Mouse (Mus musculus) retina, adult 2 months (tissue): ENCODE measurements at regions not wholly inside any gene's neighbourhood (a gene's known extent, or its start where the extent isn't known, plus 50 kb on each side); places are given as distances from the start of the nearest gene placed in this dataset.
A peak's percentile ranks its signal among the peaks of the same experiment; 100 is the strongest.

ENCODE experiments used
- DNase-seq: peaks from one replicate; pipeline ENCODE4 v3.0.0-alpha.2; 2012; ENCODE audit warnings: low read depth, low spot score

DNA sequence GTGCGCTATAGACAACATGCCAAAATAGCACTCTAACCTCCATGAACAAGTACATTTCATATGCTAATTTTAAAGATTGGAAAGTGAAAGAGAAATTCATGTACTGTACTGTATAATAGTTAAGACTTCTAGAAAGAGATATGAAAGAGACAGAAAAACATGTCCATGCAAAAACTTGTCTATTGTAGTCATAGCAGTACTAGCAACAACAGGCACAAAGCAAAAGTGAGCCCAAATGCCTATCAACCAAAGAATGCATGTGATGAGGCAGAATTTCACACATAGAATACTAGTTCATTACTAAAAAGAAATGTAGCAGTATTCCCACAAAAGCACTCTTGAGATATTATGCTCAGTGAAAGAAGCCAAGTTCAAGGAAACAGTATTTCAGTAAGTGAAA is 180.4 kb upstream of the Steap4 start:
- no peak for DNase-seq

- no peak for DNase-seq
These were observed 178.0 kb upstream of the Steap4 start for GRCm38 (mm10) chr5:7782235-7782634.

DNA sequence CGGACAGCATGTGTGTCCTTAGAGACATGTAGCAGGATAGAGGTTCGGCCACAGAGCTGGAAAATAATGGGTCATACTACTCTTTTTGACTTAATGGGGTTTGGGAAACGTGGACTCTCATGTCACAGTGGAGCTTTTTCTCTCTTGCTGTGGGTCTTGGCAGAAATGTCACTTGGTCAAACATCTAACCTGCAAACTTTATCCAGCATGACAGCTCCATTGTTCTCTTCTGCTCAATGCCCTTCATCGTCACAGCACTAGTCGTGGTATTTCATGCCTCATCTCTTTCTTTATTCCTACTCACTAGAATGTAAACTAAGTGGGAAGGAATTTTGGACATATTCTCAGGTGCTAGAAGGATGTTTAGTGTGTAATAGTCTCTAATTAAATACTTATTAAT is 171.9 kb upstream of the Steap4 start:
- no peak for DNase-seq

GRCm38 (mm10) chr5:7789126-7789525 is 171.1 kb upstream of the Steap4 start:
- DNase-seq = no peak

- no peak for DNase-seq
These were observed 139.7 kb upstream of the Steap4 start for GRCm38 (mm10) chr5:7820592-7820991.

GRCm38 (mm10) chr5:7821700-7822099 is 138.6 kb upstream of the Steap4 start:
- no peak for DNase-seq

GRCm38 (mm10) chr5:7829618-7830017 is 130.6 kb upstream of the Steap4 start:
- no peak for DNase-seq

GRCm38 (mm10) chr5:7833812-7834211 is 126.4 kb upstream of the Steap4 start:
- no peak for DNase-seq

GRCm38 (mm10) chr5:7863047-7863446 is 97.2 kb upstream of the Steap4 start:
- DNase-seq = no peak

- DNase-seq = no peak
These were observed 94.1 kb upstream of the Steap4 start for GRCm38 (mm10) chr5:7866041-7866641.

DNA sequence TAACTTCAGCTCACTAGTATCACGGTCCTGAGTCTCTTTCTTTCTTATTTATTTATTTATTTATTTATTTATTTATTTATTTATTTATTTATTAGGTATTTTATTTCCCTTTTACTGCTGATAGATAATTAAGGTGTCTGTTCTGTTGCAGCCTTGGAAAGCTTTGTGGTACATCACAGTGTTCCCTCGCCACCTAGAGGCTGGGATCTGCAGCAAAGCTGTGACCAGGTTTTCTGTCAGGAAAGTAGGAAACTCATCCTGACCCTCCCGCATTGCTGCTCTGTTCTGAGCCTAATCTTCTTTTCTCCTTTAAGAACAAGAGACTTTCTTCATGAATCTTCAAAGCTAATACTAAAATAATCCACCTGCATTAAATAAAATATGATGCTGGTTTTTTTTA is 60.7 kb upstream of the Steap4 start:
- peak; percentile 9 for DNase-seq
